Mouse (Mus musculus) left cerebral cortex, adult 9 months (tissue): Measurements from ENCODE around the gene Olfr1260.

ENCODE experiments used
- DNase-seq, 2 experiments: peaks; one replicate each; pipeline ENCODE4 v3.0.0; 2022; ENCODE audit warnings: low spot score in 2 of 2

The Olfr1260 gene

GRCm38 (mm10) chr2:89974184-89974583 lies at the start of gene Olfr1260:
TSS of gene Olfr1260 (plus strand) at chr2:89974340.
- DNase-seq = peak in 1 of 2 experiments; percentile 3

GRCm38 (mm10) chr2:89927009-89927408 lies 47.1 kb upstream of the Olfr1260 start, which contains the start of gene Olfr1258:
TSS of gene Olfr1258 (plus strand) at chr2:89927309.
- no peak for DNase-seq

- DNase-seq = no peak
Observed at GRCm38 (mm10) chr2:89948564-89948963, 25.6 kb upstream of the Olfr1260 start, which contains the start of gene Olfr1259. TSS of gene Olfr1259 (minus strand) at chr2:89948664.

- no peak for DNase-seq
Observed at GRCm38 (mm10) chr2:89977709-89978108, 3.6 kb downstream of the Olfr1260 start.

GRCm38 (mm10) chr2:89990921-89991320 lies 16.8 kb downstream of the Olfr1260 start, which contains the start of gene Olfr1261:
TSS of gene Olfr1261 (plus strand) at chr2:89991221.
- DNase-seq = no peak

- DNase-seq = no peak
Observed at GRCm38 (mm10) chr2:89999845-90000244, 25.7 kb downstream of the Olfr1260 start, which contains the start of gene Olfr1262. TSS of gene Olfr1262 (plus strand) at chr2:90000145.

DNA sequence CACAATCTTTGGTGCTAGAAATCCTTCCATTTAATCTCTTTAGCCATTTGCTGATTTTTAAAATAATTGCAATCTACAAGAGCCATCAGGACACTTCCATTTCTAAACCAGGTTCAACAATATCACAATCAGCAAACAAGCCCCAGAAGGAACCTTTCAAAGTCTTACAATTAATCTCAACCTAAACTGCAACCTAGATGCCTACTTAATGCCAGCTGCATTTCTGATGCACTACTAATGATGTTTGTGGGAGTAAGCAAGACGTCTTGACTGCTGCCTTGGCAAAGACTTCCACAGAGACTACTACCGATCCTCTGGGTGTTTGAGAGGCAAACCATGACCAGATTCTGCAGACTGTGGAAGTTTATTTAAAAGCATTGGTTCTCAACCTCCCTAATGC lies 37.7 kb downstream of the Olfr1260 start, which contains the start of gene Olfr1263:
TSS of gene Olfr1263 (plus strand) at position 301 of the 400 bp plus-strand sequence.
- DNase-seq = no peak

DNA sequence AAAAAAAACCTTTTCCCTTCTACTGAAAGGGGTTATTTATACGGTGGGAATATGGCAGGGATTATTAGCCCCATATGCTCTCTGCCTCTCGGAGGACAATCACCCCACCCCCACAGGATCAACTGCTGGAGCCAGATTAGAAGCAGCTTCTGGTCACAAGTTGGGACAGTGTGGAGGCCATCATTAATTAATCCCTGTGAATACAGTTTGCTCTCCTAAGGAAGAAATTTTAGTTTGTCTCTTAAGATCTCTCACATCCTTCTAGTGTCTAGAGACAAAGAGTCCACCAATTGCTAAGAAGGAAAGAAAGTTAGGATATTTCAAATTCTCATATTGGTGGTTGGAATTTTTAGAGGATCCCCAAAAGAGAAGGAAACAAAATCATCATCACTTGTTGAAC lies 51.3 kb downstream of the Olfr1260 start, which contains the start of gene Olfr1264:
TSS of gene Olfr1264 (minus strand) at position 101 of the 400 bp plus-strand sequence.
- no peak for DNase-seq
